Mouse (Mus musculus) spleen, embryonic (tissue): ENCODE results near the gene Tbcc.

Experiments used
- CTCF ChIA-PET: fragments of 350-600 bp; sonication (Branson Sonifier 250); formaldehyde crosslinking; loops from one replicate; lab custom pipeline; 2022; lab: Charles Lee

Gene Tbcc

DNA sequence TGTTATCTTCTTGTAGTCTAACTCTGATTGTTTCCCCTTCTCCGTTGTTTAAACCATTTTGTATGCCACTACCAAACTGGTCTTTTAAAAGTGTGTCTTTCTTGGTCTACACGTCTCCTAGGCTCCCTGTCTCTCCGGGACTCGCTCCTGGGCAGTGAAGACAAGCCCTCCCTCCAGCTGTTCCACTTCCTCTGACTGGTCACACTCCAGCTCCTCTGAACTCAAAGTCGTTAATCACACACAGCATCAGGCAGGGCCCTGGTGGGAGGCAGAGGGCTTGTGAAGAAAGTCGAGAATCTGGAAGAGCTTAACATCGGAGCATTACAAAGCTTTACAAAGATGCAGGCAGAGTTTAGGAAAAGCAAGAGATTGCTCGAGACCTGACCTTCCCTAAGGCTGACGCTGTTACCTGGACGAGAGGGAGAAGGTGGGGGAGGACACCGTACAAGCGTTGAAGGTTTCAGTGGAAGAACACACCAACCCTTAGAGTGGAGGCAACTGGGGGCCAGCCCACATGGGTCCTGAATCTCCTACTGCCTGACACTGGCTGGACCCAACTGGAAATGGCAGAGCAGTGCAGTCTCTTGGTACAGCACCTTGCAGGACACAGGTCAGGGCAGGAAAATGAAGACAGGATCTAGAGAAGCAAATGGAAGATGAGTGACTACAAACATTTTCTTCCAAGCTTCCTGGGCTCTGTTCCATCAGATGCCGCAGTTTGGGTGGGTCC lies 6.9 kb downstream of the Tbcc start:
- CTCF ChIA-PET, result no interaction called here

DNA sequence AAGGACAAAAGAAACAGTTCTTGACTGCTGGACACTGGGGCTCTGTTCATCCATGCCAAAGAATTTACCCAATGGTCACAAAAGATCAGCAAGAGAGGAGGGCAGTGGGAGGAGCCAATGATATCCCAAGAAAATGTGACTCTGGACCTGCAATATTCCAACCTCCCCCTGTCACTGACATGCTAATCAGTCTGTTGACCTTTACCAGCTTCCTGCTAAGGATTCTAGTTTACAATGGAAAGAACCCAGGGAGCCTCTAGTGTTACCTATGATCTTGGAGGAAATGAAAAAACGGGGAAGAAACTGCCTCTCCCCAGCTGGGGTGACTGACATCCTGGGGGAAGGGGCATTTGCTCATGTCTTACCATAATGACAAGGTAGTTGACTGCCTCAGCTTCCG lies 10.5 kb downstream of the Tbcc start:
- CTCF ChIA-PET, result no interaction called here

DNA sequence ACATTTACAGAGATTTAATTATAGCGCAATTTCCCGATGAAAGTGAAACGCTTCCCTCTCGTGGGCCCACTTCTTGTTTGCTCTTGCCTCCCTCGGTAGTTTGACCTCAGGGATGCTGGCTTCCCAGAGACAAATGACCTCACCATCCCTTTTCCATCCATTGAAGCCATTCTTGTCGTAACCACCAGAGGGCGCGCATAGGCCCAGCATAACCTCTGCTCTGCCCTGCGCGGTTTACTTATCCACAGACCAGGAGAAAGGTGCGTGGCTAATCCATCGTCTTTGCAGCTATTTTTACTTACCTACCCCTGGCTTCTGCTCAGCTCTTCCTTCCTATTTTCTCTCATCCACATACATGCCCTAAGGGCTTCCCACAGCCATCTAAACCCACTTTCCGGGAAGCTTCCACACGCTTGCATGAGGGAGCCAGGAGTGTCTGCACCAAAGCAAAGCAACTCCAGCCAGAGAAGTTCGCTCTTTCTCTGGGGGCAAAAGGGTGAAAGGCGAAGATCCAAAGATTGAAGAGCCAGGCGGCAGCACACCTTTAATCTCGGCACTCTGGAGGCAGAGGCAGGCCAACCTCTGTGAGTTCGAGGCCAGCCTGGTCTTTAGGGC lies 13.5 kb downstream of the Tbcc start:
- CTCF ChIA-PET, result interaction anchor here (0.7 kb wide), 1 partner anchor 28 kb away, joined by 3 read pairs; no protein-coding TSS in a partner anchor

DNA sequence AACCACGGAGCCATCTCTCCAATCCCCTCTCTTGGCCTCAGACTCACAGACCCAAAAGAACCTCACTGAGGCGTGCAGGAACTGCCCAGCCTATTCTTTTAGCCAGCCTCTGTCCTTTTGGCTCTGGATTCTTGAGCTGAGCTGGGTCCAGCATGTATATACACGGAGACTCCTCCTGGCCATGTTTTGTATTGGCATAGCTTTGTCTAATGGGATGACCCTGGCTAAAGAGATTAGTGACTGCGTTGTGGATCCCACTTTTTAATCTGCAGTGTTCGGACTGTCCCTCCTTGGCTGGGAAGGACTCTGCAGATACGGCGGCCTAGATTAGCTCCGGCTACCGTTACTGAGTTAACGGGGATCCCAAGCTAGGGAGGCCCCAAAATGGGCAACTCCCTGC lies 19.7 kb downstream of the Tbcc start, which contains the start of gene Prph2:
TSS of gene Prph2 (plus strand) at position 274 of the 400 bp plus-strand sequence.
- CTCF ChIA-PET, result no interaction called here

DNA sequence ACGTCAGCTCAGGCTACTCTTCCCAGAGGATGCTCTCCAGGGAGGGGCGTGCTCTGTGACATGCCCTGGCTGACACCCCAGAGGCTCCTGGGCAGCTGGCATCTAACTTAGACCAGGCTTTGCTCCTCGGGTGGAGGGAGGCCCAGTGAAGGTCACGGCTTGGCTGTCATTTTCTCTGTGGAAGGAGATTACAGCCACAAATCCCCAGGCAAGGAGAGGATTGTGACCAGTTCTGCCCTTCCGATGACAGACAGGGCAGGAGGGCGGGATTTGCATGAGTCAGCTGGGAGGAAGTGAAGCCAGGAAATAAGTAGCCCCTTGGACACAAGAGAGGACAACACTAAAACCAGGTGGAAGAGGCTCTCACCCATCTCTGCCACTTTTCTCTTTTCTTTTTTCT lies 21.8 kb downstream of the Tbcc start:
- CTCF ChIA-PET, result interaction anchor here (0.5 kb wide), 1 partner anchor 144 kb away, joined by 4 read pairs; no protein-coding TSS in a partner anchor

DNA sequence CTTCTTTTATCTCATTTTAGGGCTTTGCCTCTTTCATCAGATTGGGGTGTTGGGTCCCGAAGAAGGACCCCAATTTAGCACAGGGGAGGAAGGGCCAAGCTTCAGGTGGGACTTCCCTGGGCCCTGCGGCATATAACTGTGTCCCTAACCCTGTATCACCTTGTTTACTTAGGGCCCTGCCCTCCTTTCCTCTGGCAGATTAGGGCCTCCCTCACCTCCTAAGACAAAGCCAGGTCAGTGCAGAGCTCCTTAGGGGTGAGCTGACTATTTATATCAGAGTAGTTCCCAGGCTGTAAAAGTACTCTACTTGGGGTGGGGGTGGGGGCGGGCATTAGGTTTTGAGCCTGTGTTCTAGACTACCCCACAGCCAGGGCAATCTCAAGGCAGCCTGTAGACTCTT lies 24.6 kb downstream of the Tbcc start:
- CTCF ChIA-PET, result no interaction called here

DNA sequence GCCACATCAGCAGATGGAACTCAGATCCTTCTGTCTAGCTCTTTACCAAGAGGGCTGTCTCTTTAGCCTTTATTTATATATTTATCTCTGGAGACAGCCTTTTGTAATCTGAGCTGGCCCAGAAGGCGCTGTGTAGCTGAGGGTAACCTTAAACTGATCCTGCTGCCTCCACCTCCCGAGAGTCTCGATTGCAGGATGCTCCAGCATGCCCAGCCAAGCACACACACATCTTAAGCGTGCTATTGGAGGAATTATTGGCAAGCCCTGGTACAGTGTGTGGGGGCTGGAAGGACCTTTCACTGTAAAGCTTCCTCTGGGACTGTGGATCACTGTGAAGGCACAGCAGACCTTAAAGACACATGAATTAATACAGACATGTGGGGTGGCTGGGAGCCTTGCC lies 28.5 kb downstream of the Tbcc start:
- CTCF ChIA-PET, result no interaction called here

DNA sequence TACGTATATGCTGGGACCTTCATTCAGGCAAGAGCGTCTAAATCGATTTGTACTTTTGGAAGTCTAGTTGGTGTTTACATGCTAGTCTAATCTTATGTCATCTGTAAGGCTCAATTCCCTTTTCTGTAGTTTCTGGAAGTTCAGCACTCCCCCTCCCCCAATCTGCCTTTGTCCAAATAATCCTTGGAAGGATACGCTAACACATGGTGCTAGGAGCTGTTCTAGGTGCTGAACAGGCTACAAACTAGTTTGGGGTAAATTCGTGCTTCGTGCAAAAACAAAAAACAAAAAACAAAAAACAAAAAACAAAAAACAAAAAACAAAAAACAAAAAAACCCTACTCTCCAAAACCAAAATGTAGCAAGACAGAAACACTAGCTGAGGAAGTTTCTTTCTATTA lies 30.4 kb downstream of the Tbcc start:
- CTCF ChIA-PET, result no interaction called here

DNA sequence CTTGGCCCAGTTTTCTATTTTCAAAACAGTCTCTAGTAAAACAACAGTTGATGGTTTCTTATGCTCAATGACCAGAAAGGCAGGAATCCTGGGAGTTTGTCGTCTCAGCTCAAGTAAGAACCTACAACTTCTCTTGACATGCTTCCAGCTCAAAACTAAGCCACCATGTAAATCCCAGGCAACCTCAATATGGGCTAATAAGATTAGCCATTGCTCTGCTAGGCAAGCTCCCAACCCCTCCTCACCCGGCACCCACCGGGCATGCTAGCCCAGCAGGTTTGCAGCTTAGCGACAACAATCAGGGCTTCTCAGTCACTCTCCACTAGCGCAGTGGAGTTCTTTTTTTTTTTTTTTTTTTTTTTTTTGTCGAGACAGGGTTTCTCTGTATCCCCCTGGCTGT lies 35.7 kb downstream of the Tbcc start:
- CTCF ChIA-PET, result interaction anchor here (0.6 kb wide), 1 partner anchor 10 kb away, joined by 3 read pairs; no protein-coding TSS in a partner anchor

DNA sequence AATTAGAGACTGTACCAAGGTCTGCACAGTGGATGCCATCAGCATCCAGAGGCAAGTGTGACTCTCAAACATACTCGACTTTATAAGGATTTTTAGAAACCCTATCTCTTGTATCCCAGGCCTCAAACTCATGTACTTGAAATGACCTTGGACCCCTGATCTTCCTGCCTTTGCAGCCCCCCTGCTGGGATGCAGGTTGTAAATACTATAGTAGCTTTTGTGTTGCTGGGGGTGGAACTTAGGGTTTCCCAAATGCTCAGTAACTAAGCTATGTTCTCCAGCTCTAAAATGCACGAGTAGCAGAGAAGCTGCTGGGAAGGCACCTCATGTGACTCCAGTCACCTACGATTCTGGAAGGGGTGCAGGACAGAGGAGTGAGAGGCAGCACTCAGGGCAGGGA lies 36.5 kb downstream of the Tbcc start:
- CTCF ChIA-PET, result no interaction called here

DNA sequence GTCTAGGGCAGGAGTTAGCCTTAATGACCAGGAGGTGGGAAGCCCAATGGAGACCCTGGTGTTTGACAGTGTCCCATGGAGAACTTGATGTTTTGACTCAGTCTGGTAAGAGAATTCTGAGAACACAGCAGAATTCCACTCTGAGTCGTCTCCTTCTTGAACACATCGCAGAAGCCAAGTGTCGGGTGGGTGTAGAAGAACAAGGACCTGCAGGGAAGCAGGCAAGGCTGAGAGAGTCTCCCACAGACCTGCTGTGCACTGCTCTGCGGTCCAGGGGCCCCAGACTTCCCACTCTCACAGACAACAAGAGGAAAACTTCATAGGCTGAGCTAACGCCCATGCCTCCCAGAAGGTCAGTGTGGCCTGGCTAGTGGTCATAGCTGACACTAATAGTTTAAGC lies 37.3 kb downstream of the Tbcc start:
- CTCF ChIA-PET, result no interaction called here

DNA sequence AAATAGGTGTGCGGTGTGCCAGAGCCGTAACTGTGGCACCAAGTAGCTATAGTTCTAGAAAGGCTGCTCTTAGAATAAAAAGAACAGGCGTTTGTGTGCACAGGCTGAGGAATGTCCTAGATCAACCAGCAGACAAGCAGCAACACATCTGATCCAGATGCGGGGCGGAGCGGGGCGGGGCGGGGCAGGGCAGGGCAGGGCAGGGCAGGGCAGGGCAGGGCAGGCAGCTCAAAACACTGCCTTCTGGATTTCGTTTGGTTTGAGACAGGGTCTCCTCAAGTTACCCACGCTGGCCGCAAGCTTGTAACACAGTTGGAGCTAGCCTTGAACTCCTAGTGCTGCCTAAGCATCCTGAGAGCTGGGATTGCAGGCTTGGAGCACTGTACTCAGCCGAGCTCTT lies 38.8 kb downstream of the Tbcc start:
- CTCF ChIA-PET, result no interaction called here

DNA sequence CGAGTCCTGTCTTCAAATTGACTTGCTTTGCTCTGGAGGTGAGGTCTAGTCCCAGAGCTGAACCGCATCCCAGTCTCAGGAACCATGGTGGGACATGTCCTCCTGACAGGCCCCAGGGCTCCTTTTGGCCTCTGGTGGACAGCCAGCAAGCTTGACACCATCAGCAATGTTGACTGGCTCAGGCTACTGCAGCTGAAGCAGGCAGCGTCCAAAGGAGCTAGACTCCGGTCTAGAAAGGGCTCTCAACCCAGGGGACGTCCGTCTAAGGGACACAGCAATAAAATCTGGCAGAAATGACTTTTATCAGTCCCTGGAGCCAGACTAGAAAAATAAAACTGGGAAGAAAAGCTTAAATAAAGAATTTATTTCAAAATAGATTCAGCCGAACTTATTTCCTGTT lies 39.4 kb downstream of the Tbcc start:
- CTCF ChIA-PET, result no interaction called here

DNA sequence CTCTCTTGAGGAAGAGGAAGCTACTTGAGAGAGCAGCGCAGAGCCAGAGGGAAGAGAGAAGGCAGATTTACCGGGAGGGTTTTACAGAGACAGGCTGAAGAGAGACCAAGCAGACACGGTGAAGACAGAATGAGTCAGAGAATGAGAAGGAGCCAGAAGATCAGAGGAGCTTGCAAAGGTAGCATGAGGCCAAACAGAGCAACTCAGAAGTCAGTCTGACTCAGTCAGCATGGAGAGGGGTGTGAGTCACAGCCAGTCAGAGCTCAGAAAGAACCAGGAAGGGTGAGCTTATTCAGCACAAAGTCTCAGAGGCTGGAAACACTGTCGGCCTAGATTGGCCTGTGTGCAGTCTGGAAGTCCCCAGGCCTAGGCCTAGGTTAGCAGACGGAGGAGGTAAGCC lies 42.5 kb downstream of the Tbcc start:
- CTCF ChIA-PET, result no interaction called here

DNA sequence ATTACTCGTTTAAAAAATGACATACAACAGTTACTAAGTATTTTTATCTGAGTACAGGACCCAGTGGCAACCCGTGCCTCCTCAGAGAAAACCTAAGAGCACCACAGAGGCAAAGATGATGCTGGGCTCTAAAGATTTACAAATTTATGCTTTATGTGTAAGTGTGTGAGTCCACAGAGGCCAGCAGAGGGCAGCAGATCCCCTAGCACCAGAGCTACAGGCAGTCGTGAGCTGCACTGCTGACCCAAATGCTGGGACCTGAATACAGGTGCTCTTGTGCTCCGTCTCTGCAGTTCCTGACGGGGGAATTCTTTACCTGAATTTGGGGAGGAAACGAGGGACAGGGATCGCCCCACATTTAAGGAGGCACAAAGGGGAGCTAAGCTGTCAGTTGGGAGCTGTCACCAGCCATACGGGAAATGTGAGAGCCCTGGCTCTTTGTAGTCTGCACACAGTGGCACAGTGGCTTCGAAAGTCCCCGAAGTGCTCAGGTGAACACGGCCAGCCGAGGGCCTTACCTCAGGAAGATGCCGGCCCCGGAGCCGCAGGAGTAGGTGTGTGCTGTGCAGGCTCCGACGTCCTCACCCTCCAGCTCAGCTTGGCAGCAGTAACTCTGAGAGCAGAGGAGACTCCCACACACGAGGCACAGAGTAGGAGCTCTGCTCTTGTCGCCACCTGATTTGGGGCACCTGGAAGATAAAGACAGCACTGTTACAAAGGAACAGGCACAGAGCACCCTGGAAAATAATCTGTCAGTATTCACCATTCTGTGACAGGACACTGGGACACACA lies 43.3 kb downstream of the Tbcc start:
- CTCF ChIA-PET, result no interaction called here

DNA sequence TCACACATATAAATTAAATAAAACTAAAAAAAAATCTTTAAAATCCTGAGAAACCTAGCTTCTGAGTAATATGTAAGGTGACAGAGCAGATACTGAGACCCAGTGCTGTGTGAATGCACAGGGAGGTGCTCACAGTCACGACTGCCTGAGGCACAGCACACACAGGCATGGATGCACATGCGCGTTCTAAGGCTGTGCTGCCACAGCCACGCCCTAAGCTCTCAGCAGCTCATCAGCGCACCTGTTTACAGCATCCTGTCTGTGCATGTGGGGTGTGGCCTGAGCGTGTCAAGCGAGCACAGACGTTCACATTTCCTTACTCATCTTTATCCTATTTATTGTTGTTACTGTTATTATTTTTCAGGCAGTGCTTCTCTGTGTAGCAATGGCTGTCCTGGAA lies 50.0 kb downstream of the Tbcc start:
- CTCF ChIA-PET, result no interaction called here
